Mouse (Mus musculus): Measurements from ENCODE around the gene Macrod2. TPM values are rescaled to one million over a fixed set of nuclear protein-coding genes. Genes with fewer than 3 reads are reported as not detected.

The Macrod2 gene
- polyA plus RNA-seq, 1 experiment from 2014 or later: 26.5 TPM

DNA sequence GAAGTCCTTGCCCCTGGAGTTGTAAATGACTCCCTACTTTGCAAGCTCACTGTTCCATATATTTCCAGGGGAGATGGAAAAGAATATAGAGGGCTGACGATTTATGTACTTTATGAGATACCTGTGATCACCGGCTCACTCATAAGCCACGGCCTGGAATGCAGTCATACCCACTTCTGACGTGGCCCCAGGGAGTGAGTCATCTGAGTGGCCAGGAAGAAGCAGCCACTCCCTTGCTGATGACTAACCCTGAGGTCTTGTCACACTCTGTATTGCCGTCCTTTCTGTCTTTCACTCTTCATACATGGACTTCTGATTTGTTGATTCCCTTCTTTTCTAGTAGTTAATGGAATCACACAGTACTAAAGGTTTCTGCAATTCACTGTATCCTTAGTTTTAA, 395.3 kb downstream of the Macrod2 start:
- no peaks in the 10 kb centered on the region for H3K27me3 ChIP-seq (ENCODE audit: insufficient read depth, poor library complexity, severe bottlenecking)
- WGBS: 45% methylated on average over 5 of the region's 5 CpGs
- no peak overlapping the region for H3K27ac ChIP-seq
- H3K9me3 ChIP-seq: no peaks in the 10 kb centered on the region
- H3K4me1 ChIP-seq: peaks cover under 1% of the 10 kb centered on the region; the same call in 1 of the 2 replicates
- H3K4me3 ChIP-seq: no peak overlapping the region
- H3K36me3 ChIP-seq: no peaks in the 10 kb centered on the region
- no peak for DNase-seq (ENCODE audit: low spot score)

DNA sequence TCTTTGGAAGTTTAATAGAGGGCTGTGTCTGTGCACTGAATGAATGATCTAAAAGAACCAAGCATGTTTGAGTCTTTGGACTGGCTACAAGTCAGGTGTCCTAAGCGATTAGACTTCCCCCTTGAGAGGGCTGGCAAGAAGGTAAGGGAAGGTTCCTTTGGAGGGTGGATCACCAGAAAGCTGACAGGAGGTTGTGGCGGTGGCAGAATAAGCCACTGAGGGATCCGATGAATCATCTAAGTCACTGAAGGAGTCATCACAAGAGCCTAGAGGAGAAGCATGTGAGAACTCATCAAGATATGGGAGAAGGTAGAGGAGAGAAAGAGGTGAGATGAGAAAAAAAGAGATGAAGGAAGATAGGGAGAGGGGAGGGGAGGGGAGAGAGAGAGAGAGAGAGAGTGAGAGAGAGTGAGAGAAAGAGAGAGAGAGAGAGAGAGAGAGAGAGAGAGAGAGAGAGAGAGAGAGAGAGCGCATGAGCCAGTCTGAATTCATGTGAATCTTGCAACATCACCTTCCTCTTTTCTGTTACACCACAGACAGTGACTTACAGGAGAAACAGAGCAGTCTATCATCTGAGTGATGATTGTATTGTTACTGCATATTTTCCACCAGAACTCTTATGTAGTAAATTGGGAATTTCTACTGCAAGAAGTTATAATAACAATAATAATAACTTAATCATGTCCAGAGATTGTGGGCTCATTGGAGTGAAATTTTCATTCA, 398.9 kb downstream of the Macrod2 start:
- no peak for DNase-seq (ENCODE audit: low spot score)
- no peaks in the 10 kb centered on the region for H3K27me3 ChIP-seq (ENCODE audit: insufficient read depth, poor library complexity, severe bottlenecking)
- WGBS: 83% methylated on average over 4 of the region's 4 CpGs
- H3K4me3 ChIP-seq: no peak overlapping the region
- no peak overlapping the region for H3K27ac ChIP-seq
- no peaks in the 10 kb centered on the region for H3K36me3 ChIP-seq
- H3K9me3 ChIP-seq: no peaks in the 10 kb centered on the region
- H3K4me1 ChIP-seq: no peaks in the 10 kb centered on the region

DNA sequence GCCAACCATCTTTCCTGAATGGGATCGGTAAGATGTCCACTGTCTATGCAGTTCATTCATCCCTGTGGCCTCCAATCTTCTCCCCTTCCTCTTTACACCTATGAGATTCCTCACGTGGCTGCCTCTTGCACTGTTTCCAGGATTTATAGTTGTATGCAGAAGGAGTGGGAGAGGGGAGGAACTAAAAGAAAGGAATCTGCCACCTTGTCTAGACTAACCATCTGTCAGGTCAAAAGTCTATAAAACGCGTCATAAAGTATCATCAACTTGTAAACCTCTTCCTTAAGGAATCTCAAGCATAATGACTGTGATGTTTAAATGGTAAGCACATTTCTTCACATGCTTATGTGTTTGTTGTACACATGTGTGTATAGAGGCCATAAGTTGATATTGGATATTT, 416.6 kb downstream of the Macrod2 start:
- no peaks in the 10 kb centered on the region for H3K9me3 ChIP-seq
- no peak overlapping the region for H3K4me3 ChIP-seq
- no peaks in the 10 kb centered on the region for H3K27me3 ChIP-seq (ENCODE audit: insufficient read depth, poor library complexity, severe bottlenecking)
- 86% methylated on average over 4 of the region's 4 CpGs for WGBS
- no peaks in the 10 kb centered on the region for H3K4me1 ChIP-seq
- no peak for DNase-seq (ENCODE audit: low spot score)
- no peak overlapping the region for H3K27ac ChIP-seq
- H3K36me3 ChIP-seq: no peaks in the 10 kb centered on the region

DNA sequence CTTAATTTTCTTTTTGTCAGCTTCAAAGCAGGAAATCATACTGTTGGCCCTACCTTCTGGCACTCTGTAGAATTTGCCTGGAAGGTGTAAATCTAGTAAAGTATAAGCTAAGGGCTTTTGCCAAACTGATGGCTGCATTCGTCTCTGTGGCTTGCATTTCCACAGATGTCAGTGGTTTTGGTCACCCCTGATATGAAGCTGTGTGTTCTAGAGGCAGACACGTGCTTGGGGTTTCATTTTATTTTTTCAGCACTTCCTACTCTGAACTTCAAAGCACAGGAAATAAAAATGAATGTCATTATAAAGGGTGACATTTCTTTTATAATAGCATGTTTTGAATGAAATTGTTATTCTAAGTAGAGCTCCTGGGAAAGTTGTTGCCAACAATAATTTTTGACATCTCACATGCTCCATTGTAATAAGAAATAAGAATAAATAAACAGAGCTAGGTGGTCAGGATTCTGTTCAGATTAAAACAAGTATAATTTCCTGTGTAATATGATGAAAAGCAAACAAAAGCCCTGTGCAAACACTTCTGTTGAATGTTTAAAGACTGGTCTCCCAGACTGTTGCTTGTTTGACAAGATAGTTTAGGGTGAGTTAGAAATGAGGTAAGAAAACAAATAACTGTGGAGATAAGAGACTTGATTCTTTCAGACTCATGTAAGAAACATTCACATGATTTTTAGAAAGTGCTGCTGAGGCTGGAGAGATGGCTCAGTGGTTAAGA, 424.4 kb downstream of the Macrod2 start:
- WGBS: 53% methylated on average over 2 of the region's 2 CpGs
- Histone ChIP-seq H3K36me3 (no peaks in the 10 kb centered on the region), H3K4me3 (no peak overlapping the region), H3K27me3 (ENCODE audit: insufficient read depth, poor library complexity, severe bottlenecking) (no peaks in the 10 kb centered on the region), H3K27ac (no peak overlapping the region), H3K4me1 (no peaks in the 10 kb centered on the region), H3K9me3 (no peaks in the 10 kb centered on the region)
- DNase-seq (ENCODE audit: low spot score): no peak

DNA sequence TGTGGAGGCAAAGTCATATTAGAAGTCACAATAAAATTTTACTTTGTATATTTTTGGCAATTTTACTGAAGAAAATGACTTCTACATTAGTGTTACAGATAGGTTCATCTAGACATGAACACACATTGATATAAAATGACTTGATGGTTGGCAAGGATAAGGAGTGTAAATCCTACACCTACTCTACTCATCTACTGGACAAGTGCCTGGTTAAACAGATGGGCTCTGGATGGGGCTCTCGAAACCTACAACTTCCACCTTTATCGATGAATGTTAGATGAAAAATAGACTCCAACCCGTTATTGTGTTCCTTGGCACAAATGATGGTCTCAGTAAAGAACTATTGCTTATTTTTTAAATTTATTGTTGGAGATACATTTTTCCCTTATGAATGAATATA, 427.3 kb downstream of the Macrod2 start:
- H3K4me3 ChIP-seq: no peak overlapping the region
- no peak overlapping the region for H3K27ac ChIP-seq
- H3K4me1 ChIP-seq: no peaks in the 10 kb centered on the region
- H3K27me3 ChIP-seq (ENCODE audit: insufficient read depth, poor library complexity, severe bottlenecking): no peaks in the 10 kb centered on the region
- DNase-seq (ENCODE audit: low spot score): no peak
- 90% methylated on average over 3 of the region's 3 CpGs for WGBS
- no peaks in the 10 kb centered on the region for H3K36me3 ChIP-seq
- H3K9me3 ChIP-seq: no peaks in the 10 kb centered on the region

DNA sequence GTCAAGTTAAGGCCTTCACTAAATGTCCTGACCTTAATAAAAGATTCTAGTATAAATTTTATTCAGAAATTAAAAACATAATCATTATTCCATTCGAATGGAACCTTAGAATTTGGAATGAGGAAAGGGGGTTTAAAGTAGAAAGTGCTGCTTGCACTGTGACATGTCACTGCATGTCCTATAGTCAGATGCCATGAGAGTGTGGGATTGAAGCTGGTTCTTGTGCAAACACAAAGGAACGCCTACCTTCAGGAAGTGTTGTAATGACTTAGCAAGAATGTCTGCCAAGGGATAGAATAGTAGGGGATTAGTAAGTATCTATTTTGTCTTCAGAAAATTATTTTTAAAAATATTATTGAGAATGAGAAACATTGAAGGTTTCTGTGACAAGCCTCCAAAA, 431.1 kb downstream of the Macrod2 start:
- 61% methylated on average over 2 of the region's 2 CpGs for WGBS
- Histone ChIP-seq H3K4me1 (peaks cover 8% of the 10 kb centered on the region; the same call in 1 of the 2 replicates), H3K27ac (no peak overlapping the region), H3K27me3 (ENCODE audit: insufficient read depth, poor library complexity, severe bottlenecking) (no peaks in the 10 kb centered on the region), H3K4me3 (no peak overlapping the region), H3K9me3 (no peaks in the 10 kb centered on the region), H3K36me3 (no peaks in the 10 kb centered on the region)
- no peak for DNase-seq (ENCODE audit: low spot score)

DNA sequence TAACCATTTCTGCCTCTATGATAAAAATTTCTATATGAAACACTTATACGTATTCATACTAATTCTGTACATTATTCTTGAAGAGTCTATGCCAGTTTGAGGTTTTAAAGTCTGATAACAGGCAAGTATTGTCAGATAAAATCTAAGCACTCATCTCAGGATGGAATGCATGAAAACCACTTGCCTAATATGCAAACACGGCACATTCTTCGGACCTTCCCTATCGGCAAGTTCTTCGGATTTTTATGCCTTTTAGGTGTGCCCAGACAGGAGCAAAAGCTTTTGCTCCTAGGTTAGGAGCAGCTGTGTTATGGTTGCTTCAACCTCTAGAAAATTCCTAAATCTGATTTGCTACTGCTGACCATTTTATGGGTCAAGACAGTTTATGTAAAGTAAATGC, 433.8 kb downstream of the Macrod2 start:
- H3K27me3 ChIP-seq (ENCODE audit: insufficient read depth, poor library complexity, severe bottlenecking): no peaks in the 10 kb centered on the region
- DNase-seq (ENCODE audit: low spot score): no peak
- H3K9me3 ChIP-seq: no peaks in the 10 kb centered on the region
- no peak overlapping the region for H3K4me3 ChIP-seq
- no peak overlapping the region for H3K27ac ChIP-seq
- WGBS: 85% methylated on average over 5 of the region's 5 CpGs
- peaks cover 8% of the 10 kb centered on the region; the same call in 1 of the 2 replicates for H3K4me1 ChIP-seq
- H3K36me3 ChIP-seq: no peaks in the 10 kb centered on the region

DNA sequence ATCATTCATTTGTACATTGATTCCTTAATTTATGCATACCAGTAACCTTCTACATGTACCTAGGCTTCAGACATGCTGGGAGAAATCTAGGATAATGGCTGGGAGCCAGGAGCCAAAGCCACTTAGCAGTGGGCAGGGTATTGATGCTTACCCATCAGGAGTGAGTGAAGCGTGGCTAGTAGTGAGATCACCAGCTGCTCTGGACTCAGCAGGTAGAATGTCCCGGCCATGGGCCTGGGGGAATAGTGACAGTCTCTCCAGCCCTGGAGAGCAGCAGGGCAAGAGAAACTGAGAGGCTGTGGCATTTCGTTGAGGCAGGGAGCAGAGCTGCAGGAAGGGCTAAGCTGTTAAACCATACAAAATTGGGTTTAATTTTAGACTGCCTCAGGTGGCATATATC, 435.0 kb downstream of the Macrod2 start:
- no peak for DNase-seq (ENCODE audit: low spot score)
- Histone ChIP-seq H3K9me3 (no peaks in the 10 kb centered on the region), H3K27me3 (ENCODE audit: insufficient read depth, poor library complexity, severe bottlenecking) (no peaks in the 10 kb centered on the region), H3K4me1 (peaks cover 9% of the 10 kb centered on the region; the same call in 1 of the 2 replicates), H3K36me3 (no peaks in the 10 kb centered on the region), H3K4me3 (no peak overlapping the region), H3K27ac (no peak overlapping the region)
- 39% methylated on average over 3 of the region's 3 CpGs for WGBS

DNA sequence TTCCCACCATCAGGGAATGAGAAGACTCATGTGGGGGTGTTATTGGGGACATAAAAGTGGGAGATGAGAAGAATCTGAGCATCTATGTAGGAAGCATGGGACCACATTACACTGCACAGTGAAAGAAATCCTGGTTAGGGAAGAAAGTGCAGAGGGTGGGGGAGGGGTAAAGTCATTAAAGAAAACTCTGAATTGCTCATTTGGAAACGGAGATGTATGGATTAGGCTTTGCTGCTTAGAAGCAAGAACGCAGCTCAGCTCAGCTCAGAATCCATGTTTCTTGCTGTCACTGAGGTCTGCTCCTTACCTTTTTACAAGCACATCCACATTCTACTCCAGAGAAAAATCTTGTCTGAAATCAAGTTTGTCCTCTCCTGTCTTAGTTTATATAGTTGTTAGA, 444.3 kb downstream of the Macrod2 start:
- peaks cover 14% of the 10 kb centered on the region; the same call in 1 of the 2 replicates for H3K4me1 ChIP-seq
- no peak overlapping the region for H3K4me3 ChIP-seq
- no peaks in the 10 kb centered on the region for H3K9me3 ChIP-seq
- H3K27me3 ChIP-seq (ENCODE audit: insufficient read depth, poor library complexity, severe bottlenecking): no peaks in the 10 kb centered on the region
- no peak for DNase-seq (ENCODE audit: low spot score)
- WGBS: 72% methylated on average over 2 of the region's 2 CpGs
- H3K27ac ChIP-seq: no peak overlapping the region
- H3K36me3 ChIP-seq: no peaks in the 10 kb centered on the region

DNA sequence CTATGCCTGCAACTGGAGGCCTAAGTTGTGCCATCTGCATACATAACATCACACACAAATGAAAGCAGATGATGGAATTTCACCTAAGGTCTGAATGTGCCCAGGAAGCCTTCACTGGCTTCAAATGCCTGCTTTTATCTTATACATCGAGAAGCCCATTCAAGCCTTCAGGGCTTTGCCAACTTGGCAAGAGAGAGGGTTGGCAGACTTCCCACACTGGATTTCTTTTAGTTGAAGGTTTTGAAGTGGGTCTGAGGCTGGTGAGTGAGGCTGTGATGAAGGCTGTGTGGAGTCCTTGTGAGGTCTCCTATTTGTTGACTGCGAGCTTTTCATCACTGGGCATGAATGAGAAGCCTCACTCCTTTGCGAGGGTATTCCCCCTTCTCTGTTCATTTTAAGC, 444.8 kb downstream of the Macrod2 start:
- DNase-seq (ENCODE audit: low spot score): no peak
- Histone ChIP-seq H3K27ac (no peak overlapping the region), H3K36me3 (no peaks in the 10 kb centered on the region), H3K9me3 (no peaks in the 10 kb centered on the region), H3K27me3 (ENCODE audit: insufficient read depth, poor library complexity, severe bottlenecking) (no peaks in the 10 kb centered on the region), H3K4me3 (no peak overlapping the region), H3K4me1 (peaks cover 14% of the 10 kb centered on the region; the same call in 1 of the 2 replicates)
- WGBS: 47% methylated on average over 3 of the region's 3 CpGs

DNA sequence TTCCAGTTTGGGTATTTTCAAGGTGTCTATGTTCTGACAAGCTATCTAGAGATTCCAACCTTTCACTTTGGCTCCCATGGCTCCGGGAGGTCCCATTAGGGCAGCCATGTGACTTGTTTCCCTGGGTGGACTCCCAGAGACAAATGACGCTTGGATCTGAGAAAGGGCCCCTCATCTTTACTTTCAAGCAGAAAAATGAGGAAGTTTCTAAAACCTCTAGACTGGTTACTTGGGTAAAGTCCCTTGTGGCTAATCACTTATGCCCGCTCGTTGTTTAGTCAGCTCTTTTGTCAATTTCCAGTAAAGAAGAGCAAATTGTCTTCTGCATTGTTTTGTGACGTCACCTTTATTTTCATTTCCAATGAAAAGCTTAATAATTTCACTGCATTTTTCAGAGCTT, 448.9 kb downstream of the Macrod2 start:
- DNase-seq (ENCODE audit: low spot score): no peak
- no peaks in the 10 kb centered on the region for H3K27me3 ChIP-seq (ENCODE audit: insufficient read depth, poor library complexity, severe bottlenecking)
- H3K27ac ChIP-seq: no peak overlapping the region
- H3K36me3 ChIP-seq: no peaks in the 10 kb centered on the region
- H3K4me1 ChIP-seq: peaks cover 10% of the 10 kb centered on the region; the same call in 1 of the 2 replicates
- WGBS: 70% methylated on average over 5 of the region's 5 CpGs
- H3K9me3 ChIP-seq: no peaks in the 10 kb centered on the region
- H3K4me3 ChIP-seq: no peak overlapping the region

DNA sequence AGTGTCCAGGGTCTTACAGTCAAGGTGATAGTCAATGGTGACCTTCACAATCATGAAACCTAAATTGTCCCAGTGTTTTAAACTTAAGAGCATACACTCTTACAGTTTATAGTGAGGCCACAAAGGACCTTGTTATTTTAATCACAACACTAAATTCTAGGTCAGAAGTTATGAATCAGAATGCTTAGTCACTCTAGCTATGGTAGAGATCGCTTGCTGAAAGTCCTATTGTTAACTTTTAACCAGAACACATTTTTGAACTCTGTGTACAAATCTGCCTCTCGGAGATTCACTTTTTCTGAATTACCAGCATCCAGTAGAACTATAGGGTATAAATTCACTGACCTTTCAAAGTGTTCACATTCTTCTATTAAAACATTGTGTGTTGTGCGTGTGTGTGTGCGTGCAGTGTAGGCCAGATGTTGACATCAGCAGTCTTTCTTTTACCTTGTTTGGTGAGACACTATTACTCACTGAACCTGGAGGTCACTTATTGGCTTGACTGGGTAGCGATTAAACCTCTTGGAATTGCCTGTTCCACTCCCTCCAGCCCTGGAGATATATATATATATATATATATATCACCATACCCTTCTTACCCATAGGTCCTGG, 452.8 kb downstream of the Macrod2 start:
- Histone ChIP-seq H3K4me1 (peaks cover 11% of the 10 kb centered on the region), H3K27ac (no peak overlapping the region), H3K4me3 (no peak overlapping the region), H3K36me3 (no peaks in the 10 kb centered on the region), H3K27me3 (ENCODE audit: insufficient read depth, poor library complexity, severe bottlenecking) (no peaks in the 10 kb centered on the region), H3K9me3 (no peaks in the 10 kb centered on the region)
- 89% methylated on average over 5 of the region's 5 CpGs for whole genome bisulfite sequencing
- no peak for DNase-seq (ENCODE audit: low spot score)

DNA sequence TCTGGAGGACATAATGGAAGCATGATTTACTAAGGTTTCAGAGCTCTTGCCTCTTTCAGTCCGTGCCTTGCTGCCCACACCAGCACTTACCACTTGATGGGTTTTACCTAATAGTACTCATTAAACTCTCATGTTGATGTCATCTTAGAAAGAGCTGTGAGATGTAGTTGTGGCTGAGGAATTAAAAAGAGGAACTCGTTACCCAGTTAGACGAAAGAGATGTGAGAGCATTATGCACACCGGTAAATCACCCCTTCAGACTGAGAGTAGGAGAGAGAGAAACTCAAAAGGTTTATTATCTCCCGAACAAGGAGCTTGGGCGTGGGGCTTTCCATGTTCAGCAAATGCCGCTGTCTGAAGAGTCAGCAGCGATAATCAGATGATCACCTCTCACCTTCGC, 458.4 kb downstream of the Macrod2 start:
- 55% methylated on average over 9 of the region's 9 CpGs for WGBS
- peaks cover 16% of the 10 kb centered on the region for H3K4me1 ChIP-seq

More for the DNA sequence above, 458.4 kb downstream of the Macrod2 start:
- no peaks in the 10 kb centered on the region for H3K27me3 ChIP-seq (ENCODE audit: insufficient read depth, poor library complexity, severe bottlenecking)
- DNase-seq (ENCODE audit: low spot score): no peak
- H3K9me3 ChIP-seq: no peaks in the 10 kb centered on the region
- H3K4me3 ChIP-seq: peak overlapping the region; percentile 24
- no peaks in the 10 kb centered on the region for H3K36me3 ChIP-seq
- peak overlapping the region; percentile 56 for H3K27ac ChIP-seq

Data from heart, embryonic 10.5 days (tissue).